Mouse (Mus musculus) megakaryocyte, adult 5-6 weeks (primary cell): Measurements from ENCODE around the gene Gpc5. TPM values are rescaled to one million over a fixed set of nuclear protein-coding genes. Genes with fewer than 3 reads are reported as not detected.

Source experiments
- ATAC-seq: 2 replicates; pipeline ENCODE4 v1.8.0; 2016; ENCODE audit warnings: mild to moderate bottlenecking, inconsistent platforms; ENCODE audit not compliant: poor library complexity, severe bottlenecking
- total RNA-seq, 2 experiments: library from RNA; stranded (forward) in 1 of 2; stranded (reverse) in 1 of 2; fragments of 153-499, 151-499 nt in 1 of 2; fragments of 221-1000, 200-1000 nt in 1 of 2; gene quantifications; 2 replicates each; pipeline versions ENCODE4 v1.2.3 to v1.2.4; 2015 to 2017

Gpc5 gene
- total RNA-seq, 2 experiments from 2014 or later, result not detected

DNA sequence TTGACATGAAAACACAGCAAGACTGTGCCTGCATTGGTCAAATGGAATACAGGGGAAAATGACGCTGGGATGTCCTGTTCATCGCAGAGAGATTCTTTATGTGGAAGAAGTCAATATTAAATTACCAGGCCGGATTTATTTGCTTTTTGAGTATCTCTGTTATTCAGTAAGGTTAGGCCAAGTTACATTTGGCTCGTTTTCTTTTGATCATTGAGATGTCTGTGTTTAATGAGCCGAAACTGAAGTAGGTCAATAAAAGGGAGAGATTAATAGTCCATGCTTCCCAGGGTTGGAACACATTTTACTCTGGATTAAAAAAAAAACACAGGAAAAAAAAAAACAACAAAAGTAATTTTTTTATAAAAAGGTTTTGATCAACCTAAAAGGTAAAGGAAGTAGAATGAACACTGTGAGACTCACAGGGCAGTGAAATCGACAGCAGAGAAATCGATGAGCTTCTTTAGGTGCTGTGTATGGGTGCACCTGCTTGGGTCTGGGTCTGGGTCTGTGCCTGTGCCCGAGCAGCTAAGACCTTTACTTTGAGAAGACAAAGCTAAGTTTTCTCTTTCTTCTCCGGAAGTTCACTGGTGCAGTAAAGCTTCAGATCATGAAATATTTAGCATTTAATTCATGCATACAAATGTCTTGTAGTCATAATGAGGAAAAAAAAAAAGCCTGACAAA lies 8.7 kb downstream of the Gpc5 start:
- ATAC-seq, result no peak

DNA sequence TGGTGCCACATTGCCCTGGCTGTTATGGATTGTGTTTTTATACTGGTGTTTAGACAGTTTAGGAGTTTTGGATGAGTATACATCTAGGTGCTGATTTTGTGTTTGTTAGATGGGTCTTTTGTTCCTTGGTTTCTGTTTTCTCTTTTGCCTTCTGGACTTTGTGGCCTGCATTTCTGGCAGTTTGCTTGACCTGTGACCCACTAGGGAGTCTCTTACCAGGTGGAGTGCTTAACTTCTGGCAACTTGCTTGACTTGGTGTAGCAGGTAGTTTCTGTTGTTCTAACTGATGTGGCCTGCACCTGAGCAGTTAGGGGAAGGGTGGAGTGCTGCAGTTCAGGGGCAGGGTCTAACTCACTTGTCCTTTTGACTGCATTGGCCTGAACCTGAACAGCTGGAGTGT lies 14.3 kb downstream of the Gpc5 start:
- no peak for ATAC-seq

DNA sequence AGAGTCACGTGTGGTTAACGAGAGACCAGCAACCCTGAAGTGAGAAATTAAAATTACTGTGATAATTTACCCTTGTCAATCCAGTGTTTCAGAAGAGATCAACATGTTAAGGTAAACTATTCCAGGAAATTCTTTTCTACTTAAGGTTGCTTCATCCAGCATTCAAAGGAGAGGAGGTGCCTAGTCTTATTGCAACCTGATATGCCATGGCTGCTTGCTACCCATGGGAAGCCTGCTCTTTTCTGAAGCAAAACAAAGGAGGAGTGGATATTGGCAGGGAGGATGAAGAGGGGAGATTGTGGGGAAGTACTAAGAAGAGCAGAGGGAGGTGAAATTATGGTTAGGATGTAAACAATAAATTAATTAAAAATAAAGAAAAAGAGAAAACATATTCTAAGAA lies 15.5 kb downstream of the Gpc5 start:
- ATAC-seq, result no peak

DNA sequence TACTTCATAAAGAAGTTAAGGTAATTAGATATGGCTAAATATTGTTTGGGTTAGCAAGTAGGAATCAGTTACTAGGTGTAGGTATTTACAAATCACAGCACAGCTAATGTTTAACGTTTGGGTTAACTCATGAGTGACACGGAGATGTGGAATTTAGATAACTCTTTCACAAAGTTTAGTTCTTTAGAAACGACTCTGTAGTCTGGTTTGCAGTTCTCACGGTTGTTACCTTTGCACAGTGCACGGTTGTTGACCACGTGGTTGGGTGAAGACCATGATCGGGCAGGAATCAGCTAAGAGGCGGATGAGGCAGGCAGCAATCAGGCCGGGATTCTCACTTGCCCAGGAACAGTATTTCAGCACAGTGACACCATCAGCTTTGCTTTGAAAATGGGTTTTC lies 26.6 kb downstream of the Gpc5 start:
- ATAC-seq, result no peak

DNA sequence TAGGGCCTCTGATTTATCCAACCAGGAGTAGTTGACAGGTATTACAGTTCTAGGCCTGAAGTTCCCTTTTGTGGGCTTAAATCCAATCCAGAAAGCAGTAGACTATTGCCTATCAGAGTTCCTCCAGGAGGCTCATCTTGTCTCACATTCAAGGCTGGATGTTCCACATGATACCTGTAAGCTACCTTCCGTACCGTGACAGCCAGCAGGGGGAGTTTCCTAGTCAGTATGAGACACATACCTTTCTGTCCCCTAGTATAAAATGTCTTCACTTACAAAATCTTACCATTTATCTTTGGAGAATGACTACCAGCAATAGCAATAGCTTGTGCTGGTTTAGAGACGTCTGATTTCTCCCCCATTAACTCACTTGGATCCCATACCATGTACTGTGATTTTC lies 56.8 kb downstream of the Gpc5 start:
- no peak for ATAC-seq

DNA sequence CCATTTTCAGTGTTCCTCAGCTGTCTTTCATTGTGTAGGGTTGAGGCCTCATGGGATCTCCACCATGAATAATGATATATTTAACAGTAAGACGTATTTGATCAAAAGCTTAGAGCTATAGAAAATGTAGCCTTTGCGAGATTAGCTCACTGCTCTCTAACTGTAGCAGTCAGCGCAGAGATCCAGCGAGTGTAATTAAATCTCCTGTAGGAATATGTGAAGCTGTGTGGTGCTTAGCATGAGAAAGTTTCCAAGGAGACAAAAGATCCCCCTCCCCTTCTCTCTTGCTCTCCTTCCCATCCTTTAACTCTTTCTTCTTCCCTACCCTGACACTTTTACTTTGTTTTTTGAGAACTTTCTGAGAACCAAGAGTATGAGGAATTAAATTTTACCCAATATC lies 64.6 kb downstream of the Gpc5 start:
- ATAC-seq, result no peak

DNA sequence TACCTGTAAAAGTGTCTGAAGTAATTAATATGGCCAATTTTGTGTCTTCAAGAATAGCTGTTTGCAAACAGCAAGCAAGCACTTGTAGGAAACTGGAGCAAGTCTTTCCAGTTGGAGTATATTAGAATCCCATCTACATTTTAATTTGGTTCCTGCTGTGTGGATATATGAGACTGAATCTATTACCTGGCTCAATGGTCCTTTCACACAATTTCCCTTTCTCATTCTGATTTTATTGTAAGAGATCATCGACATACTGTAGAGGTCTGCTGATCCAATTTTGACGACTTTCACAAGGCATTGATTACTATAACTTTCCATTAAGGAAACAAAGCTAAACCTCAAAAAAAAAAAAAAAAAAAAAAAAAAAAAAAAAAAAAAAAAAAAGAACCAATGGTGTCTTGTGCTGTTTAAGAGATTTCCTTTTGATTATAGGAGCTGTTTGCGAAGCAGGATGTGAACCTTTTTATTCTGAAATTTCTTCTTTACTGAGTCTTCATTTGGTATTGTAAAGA lies 85.4 kb downstream of the Gpc5 start:
- no peak for ATAC-seq

DNA sequence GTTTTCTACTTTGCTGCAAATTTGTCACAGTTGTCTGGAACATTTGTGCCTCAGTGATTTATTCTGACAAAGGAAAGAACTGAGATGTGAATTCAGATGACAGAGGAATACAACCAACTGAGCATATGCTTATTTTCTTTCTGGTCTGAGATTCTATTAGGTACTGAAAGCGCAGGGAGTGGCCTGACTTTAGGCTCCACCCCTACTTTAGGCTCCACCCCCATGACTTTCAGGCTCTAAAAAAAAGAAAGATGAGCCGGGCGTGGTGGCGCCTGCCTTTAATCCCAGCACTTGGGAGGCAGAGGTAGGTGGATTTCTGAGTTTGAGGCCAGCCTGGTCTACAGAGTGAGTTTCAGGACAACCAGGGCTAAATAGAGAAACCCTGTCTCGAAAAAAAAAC lies 87.9 kb downstream of the Gpc5 start:
- no peak for ATAC-seq

DNA sequence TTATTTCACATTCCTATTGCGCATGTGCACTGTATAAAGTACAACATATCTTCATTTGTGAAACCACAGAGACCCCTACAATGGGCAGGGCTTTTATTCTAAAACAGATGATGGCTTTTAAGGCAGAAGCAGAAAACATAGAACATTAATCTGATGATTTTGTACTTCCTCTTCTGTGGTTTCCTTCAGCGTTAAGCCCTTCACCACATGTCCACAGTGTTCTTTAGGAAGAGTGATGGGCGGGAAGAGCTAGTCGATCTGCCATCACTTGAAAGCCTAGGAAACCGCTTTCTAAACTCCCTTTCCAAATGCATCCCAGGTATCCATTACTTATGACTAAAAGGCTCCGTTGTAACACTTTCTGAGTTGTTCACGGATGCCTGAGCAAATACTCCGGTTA lies 96.2 kb downstream of the Gpc5 start:
- ATAC-seq, result peak; percentile 71

DNA sequence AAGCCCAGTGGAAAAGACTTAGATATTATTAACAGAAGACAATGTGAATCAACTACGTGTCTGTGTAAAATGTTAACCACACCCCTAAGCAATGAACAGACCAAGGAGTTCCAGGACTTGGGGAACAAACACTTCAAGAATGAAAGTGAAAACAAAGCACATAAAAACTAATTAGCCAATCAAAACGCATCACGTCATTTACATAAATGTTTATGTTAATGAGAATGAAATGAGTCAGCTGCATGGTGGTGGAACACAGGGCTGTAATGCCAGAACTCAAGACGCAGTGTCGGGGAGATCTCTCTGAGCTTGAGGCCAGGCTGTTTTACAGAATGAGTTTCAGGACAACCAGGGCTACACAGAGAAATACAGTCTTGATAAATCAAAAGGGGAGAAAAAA lies 136.1 kb downstream of the Gpc5 start:
- ATAC-seq, result no peak

DNA sequence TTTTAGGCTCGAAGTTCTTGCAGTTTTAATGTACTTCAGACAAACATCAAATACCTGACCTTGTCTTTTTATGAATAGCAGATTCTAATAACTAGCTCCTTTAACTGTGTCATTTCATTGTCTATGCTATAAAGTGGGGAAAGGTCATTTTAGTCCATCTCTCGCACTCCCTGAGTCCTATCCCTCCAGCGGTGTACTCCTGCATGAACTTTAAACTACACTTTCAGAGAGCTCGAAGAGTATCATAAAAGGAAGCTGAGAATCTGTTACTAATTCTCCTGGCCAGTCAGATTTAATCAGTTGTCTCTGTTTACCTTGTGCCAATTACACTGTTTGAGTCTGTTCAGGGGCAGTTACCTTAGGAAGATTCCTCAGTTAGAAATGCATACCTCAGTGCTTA lies 144.4 kb downstream of the Gpc5 start:
- ATAC-seq, result no peak

DNA sequence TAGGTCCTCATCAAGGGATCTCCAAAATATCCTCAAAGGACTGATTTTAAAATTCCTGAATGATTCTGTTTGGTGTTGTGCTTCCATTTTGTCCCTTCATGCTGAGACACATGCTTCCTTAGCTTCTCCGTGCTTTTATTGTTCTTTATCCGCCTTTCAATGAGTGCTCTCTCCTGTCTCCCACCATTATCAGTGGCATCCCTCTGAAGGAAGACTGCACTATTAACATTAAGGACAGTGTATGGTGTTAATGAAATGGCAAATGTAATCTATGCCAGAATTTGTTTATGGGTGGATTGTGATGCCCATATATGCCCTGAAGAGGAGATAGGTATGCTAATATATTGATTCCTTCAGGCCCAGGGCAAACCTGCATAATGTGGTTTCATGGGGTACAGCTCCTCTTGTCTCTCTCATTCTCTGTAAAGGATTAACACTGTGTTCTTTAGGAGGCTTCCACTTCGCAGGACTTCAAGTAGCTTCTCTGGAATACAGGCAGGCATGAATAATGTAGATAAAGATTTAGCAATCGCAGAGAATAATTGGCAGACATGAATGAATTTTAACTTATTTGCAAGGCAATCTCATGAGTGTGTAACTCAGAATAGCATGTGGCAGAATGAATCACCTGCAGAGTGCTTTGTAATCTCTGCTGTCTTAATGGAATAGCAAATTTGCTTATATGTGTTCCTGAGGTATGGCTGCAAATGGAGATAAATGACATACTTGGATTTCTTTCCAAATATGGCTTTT lies 148.8 kb downstream of the Gpc5 start:
- ATAC-seq, result no peak

DNA sequence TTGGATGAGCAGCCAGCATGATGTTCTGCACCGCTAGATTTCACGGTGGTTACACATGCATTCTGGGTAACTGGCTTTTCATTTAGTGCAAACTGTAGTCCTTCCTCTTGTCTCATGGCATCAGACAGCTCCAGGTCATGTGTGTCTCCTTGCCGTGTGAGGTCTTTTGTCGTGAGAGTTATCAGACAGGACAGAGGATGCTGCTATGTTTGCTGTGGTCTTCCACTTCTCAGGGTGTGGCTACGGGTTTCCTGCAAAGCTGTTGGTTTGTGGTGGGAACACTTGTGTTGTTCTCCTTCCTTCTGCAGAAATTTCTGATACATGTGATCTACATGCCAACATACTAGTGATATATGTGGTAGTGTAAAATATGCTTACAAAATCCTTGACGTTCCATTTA lies 158.5 kb downstream of the Gpc5 start:
- ATAC-seq, result peak; percentile 67

DNA sequence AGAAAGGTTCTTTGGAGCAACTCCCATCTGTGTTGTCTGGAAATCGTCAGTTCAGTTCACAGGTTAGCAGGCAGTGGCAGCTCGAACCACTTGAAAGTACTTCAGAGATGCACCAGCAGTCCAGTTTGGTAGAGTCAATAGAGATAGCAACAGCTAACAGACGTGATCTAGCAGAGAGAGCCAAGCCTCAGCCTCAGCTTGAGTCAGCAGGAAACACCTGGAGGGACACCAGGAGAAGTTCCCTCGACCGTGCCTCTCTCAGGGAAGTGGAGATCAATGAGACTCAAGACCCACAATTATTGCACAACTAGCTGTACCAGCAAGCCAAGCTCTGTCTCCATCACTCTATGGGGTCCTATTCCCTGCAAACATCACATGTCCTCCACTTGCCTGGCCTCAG lies 159.8 kb downstream of the Gpc5 start:
- ATAC-seq, result peak; percentile 26; the same call in 1 of the 2 replicates

DNA sequence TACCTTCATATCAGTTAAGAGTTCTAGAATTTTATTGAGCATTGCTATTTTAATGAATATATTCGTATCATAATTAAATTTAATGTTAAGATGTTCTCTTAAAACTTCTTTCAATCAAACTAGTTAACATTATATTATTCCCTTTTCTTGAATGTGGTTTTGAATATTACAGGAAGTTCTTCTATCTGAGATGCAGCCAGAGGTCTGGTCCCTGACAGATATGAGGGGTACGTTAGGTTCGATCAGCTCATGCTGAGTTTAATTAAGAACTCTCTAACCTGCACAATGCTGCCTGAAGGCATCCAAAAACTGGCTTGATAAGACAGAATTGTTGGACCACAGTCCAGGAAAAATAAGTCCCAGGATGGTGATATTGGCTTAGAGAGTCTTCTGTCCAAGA lies 161.1 kb downstream of the Gpc5 start:
- no peak for ATAC-seq

DNA sequence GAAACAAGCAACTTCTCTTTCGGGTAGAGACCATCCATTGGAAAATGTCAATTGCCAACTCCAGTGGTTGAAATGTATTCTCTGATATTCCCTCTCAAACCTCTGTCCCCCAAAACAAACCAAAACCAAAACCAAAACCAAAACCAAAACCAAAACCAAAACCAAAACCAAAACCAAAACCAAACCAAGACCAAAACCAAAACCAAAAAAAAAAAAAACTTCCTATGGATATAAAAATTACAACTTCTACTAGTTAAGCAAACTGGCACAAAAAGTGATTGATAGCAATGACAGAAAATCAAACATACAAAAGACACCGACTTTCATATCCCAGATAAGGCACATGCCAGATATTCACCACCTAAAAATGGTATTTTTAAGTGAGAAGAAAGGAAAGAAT lies 161.7 kb downstream of the Gpc5 start:
- no peak for ATAC-seq

DNA sequence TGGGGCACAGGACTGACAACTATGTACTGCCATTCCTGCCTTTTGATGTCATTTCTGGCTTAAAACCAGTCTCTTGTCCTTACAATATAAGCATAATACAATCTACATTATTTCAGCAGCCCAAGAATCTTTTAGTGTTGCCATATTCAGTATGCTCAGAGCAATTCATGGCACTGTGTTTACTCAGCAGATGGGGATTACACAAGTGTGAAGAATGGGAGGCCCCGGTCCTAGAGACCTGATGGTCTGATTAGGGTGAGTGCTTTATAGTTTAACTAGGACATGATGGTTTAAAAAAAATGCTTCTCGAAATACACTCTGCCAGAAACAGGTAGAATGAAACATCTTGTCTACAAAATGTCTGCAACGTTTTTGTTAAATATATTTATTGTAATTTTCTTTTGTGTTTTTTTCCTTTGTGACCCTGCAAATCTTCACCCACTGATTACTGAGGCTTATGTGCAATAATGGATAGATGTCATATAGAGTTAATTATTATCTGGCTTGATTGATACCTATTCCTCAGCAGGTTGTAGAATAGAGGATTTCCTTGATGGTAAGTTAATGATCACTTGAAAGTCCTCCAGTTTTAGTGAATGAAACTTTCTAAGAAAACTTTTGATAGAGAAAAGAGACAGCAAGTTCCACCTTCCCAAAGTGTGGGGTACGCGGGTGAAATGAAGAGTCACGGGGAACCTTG lies 177.8 kb downstream of the Gpc5 start:
- ATAC-seq, result no peak

DNA sequence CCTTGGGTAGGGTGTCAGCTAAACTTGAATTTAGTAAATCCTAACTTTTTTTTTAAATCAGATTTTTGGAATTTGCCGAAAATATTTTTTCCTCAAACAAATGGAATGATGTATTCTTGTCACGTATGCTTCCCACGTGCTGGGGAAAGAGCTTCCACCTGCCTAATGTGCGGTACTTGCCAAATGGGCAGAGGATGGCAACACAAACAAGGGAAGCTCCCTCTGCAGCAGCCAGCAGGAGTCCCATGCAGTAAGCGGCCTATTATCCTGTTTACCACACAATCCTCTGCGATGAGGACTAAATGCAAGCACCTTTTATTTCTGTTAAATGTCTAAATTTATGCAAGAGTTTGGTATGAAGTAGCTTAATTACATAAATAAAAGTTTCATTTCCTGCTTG lies 178.4 kb downstream of the Gpc5 start:
- no peak for ATAC-seq

DNA sequence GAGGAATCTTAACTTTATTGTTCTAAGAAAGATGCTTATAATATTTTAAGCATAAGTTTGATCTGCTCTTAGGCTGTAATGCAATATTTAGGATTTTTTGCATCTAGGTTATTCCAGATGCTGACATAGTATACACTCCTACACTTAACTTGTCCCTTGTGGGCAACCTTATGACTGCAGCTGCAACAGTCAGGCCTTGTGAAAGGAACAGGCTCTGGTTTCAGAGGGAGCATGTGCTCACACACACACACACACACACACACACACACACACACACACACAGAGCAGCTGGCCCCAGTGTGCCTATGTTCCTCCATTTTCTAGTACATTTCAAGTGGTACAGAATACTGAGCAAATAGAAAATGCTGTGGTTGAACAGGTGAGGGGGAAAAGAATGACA lies 190.8 kb downstream of the Gpc5 start:
- ATAC-seq, result no peak

DNA sequence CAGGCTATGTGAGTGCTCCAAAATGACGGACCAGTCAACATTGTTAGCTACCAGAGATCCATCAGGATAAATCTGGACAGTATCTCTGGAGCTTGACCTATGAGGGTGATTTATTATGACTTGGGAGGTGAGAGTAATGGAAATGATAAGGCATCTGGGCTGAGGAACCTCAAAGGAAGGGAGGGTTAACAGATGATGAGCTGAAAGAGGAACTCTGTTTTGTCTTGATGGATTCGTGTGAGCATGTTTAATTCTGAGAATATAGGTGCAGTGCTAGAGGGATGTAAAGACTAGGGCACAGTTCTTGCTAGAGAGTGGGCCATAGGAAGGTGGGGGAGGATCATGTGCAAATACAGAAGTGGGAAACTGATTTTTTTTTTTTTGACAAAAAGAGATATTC lies 232.2 kb downstream of the Gpc5 start:
- ATAC-seq, result no peak

DNA sequence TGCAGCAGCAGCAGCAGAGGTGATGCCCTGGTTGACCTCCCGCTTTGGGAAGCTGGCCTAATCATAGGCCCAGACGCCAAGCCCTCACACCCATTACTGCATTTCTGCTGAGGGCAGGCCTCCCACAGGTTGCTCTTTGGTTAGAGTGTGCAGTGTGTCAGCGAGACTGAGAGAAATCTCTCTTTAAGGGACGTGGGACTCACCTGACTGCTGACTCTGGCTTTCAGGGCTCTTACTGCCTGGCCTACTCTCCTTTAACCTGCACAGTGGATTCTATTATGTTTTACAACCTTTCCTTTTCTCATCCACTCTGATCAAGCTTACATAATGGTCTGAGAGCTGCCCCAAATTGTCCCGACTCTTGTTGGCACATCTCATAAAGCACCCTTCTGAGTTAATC lies 234.4 kb downstream of the Gpc5 start:
- ATAC-seq, result no peak

DNA sequence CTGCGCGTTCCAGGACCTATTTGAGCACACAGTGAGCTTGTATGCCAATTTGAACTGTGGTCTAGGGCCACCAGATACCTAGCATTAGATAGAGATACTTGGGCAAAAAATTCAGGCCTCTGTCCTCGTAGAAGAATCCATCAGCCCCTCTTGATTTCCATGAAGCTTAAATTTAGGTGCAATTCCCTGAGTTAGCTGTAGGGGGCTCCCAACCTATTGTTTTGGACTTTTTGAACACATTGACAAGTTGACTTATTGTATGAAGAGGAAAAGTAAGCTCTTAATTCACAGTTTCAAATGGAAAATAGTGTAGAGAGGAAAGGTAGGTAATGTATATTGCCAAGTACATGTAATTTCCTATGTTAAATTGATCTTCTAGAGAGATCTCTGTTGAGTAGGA lies 247.1 kb downstream of the Gpc5 start:
- no peak for ATAC-seq
